Mouse (Mus musculus) intestine, embryonic 16.5 days (tissue): ENCODE measurements around the gene Rpia. TPM values are rescaled to one million over a fixed set of nuclear protein-coding genes. Genes with fewer than 3 reads are reported as not detected.

Source experiments
- ATAC-seq: fragments of 200-750 bp; cut with Nextera tagmentation; 2 replicates; pipeline ENCODE4 v1.8.0; 2017; ENCODE audit warnings: moderate TSS enrichment, moderate library complexity
- H3K27ac ChIP-seq: fragments of 300-500 bp; sonication (generic); 2 replicates; pipeline ENCODE4 v1.5.1; 2014; ENCODE audit warnings: mild to moderate bottlenecking, low read length
- H3K27me3 ChIP-seq: fragments of 300-500 bp; sonication (generic); replicated peaks from 2 replicates; pipeline ENCODE4 v1.6.1; 2014; ENCODE audit warnings: low read length, control low read depth, mixed read lengths; ENCODE audit not compliant: control insufficient read depth, insufficient read depth
- H3K36me3 ChIP-seq: fragments of 300-500 bp; sonication (generic); 2 replicates; pipeline ENCODE4 v1.6.1; 2014; ENCODE audit warnings: low read length, control low read depth; ENCODE audit not compliant: control insufficient read depth, insufficient read depth
- H3K4me1 ChIP-seq: fragments of 300-500 bp; sonication (generic); 2 replicates; pipeline ENCODE4 v1.6.1; 2014; ENCODE audit warnings: low read length, control low read depth, mixed read lengths; ENCODE audit not compliant: control insufficient read depth, insufficient read depth
- H3K4me2 ChIP-seq: fragments of 300-500 bp; sonication (generic); 2 replicates; pipeline ENCODE4 v1.6.1; 2014; ENCODE audit warnings: low read depth, low read length, control low read depth
- H3K4me3 ChIP-seq: fragments of 300-500 bp; sonication (generic); 2 replicates; pipeline ENCODE4 v1.5.1; 2014; ENCODE audit warnings: mild to moderate bottlenecking, low read length
- H3K9ac ChIP-seq: fragments of 300-500 bp; sonication (generic); 2 replicates; pipeline ENCODE4 v1.6.1; 2014; ENCODE audit warnings: low read depth, low read length
- H3K9me3 ChIP-seq: fragments of 300-500 bp; sonication (generic); 2 replicates; pipeline ENCODE4 v1.6.1; 2016; ENCODE audit warnings: low read length, control low read depth; ENCODE audit not compliant: control insufficient read depth
- WGBS: fragments of 180-500 bp; shearing (Covaris S2); extraction: QIAGEN DNeasy Blood & Tissue Kit; methylation state at CpG from one replicate; pipeline ENCODE4 v1.1.7; 2014; 5-methylcytosine and 5-hydroxymethylcytosine counted together
- polyA plus RNA-seq: library from polyadenylated mRNA; unstranded; fragments of >200 nt; fragmentation: Nextera tagmentation; extraction: Ambion mirVana; gene quantifications from 2 replicates; pipeline ENCODE4 v1.2.1, GENCODE M21; 2015

The Rpia gene
- polyA plus RNA-seq, 1 experiment from 2014 or later: 4.1 TPM

GRCm38 (mm10) chr6:70806514-70806912, 14.5 kb upstream of the Rpia start:
- Histone ChIP-seq H3K4me2 (no peak overlapping the region), H3K9me3 (no peaks in the 10 kb centered on the region), H3K36me3 (no peaks in the 10 kb centered on the region), H3K4me1 (peaks cover 4% of the 10 kb centered on the region), H3K9ac (no peak overlapping the region), H3K27me3 (no peaks in the 10 kb centered on the region), H3K4me3 (no peak overlapping the region), H3K27ac (no peak overlapping the region)
- peak; percentile 16; the same call in 1 of the 2 replicates for ATAC-seq
- 82% methylated on average over 1 of the region's 1 CpGs for WGBS

DNA sequence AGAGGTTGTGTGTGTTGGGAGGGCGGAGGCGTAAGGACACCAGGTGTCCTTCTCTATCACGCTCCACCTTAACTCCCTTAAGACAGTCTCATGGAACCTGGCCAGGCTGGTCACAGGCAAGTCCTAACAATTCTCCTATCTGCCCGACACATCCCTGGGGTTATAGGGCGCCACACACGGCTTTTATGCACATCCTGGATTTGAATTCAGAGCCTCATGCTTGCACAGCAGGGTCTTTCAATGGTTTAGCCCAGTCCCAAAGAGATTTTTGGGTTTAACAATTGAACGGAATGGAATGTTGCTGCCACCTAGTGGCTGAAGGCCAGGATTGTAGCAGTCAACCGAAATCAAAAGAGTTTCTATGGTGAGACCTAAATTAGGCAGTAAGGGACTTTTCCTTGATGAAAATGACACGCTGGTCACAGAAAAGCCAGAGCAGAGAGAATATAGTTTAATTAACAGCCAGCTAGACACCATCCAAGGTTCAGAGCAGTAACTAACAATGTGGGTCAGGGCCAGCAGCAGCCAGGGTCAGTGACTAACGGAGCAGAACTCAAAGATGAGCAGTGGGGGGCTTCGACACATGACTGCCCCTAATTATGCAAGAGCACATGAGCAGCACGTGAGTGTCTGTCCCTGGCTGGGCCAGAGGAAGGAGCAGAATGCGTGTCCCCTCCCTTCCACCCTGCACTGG, 13.9 kb upstream of the Rpia start:
- Histone ChIP-seq H3K9ac (0 out of 2 replicates have a peak overlapping the region, but pooled peaks have one; percentile 24), H3K4me3 (peak overlapping the region; percentile 24), H3K4me2 (peak overlapping the region; percentile 50), H3K9me3 (no peaks in the 10 kb centered on the region), H3K36me3 (no peaks in the 10 kb centered on the region), H3K27me3 (no peaks in the 10 kb centered on the region), H3K4me1 (peaks cover 4% of the 10 kb centered on the region), H3K27ac (no peak overlapping the region)
- peak; percentile 69 for ATAC-seq
- 20% methylated on average over 13 of the region's 13 CpGs for WGBS

DNA sequence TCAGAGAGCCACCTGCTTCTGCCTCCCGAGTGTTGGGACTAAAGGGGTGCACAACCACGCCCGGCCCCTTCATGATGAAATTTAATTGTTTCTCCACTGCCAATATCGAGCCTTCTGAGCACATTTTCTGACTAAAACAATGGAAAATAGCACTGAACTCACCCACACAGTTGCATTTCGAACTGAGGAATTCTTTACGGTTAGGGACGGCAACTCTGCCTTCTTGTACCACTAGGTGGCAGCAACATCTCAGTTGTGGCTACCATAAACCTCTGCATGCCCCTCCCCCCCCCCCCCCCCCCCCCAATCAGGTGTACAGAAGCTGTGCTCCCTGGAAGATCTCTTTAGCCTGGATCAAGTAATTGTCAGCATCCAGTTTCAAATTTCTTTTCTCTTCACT, 13.2 kb upstream of the Rpia start:
- peak overlapping the region; percentile 50 for H3K4me2 ChIP-seq
- H3K4me3 ChIP-seq: peak overlapping the region; percentile 11; the same call in 1 of the 2 replicates
- no peak overlapping the region for H3K9ac ChIP-seq
- ATAC-seq: peak; percentile 73
- H3K27me3 ChIP-seq: no peaks in the 10 kb centered on the region
- H3K4me1 ChIP-seq: peaks cover 4% of the 10 kb centered on the region
- WGBS: 14% methylated on average over 7 of the region's 7 CpGs
- H3K9me3 ChIP-seq: no peaks in the 10 kb centered on the region
- H3K36me3 ChIP-seq: no peaks in the 10 kb centered on the region
- no peak overlapping the region for H3K27ac ChIP-seq

DNA sequence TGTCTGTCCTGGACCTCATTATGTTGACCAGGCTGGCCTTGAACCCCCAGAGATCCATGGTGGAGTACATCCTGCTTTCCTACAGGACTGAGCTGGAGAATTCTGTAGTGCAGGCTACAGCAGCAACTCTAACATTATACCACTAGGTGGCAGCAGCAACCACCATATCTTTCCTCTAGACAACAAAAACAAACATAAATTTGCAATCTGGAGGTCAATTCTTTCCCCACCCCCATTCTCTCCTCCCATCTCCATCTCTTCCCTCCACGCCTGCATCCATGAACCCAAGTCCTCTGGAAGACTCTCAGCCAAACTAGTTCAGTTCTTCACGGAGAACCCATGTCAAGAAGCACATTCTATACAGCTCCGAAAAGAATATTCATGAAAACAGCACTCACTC, 12.6 kb upstream of the Rpia start:
- ATAC-seq: peak; percentile 15; the same call in 1 of the 2 replicates

GRCm38 (mm10) chr6:70797581-70798251, 5.7 kb upstream of the Rpia start:
- no peaks in the 10 kb centered on the region for H3K9me3 ChIP-seq
- H3K36me3 ChIP-seq: no peaks in the 10 kb centered on the region
- H3K4me2 ChIP-seq: no peak overlapping the region
- peaks cover 3% of the 10 kb centered on the region; the same call in 1 of the 2 replicates for H3K4me1 ChIP-seq
- peak; percentile 80 for ATAC-seq
- no peak overlapping the region for H3K27ac ChIP-seq
- WGBS: 22% methylated on average over 9 of the region's 9 CpGs
- no peaks in the 10 kb centered on the region for H3K27me3 ChIP-seq
- no peak overlapping the region for H3K9ac ChIP-seq
- no peak overlapping the region for H3K4me3 ChIP-seq

More for the DNA sequence above, 12.6 kb upstream of the Rpia start:
- Histone ChIP-seq H3K4me3 (no peak overlapping the region), H3K27ac (no peak overlapping the region), H3K36me3 (no peaks in the 10 kb centered on the region), H3K4me2 (no peak overlapping the region), H3K9me3 (no peaks in the 10 kb centered on the region), H3K9ac (no peak overlapping the region), H3K27me3 (no peaks in the 10 kb centered on the region), H3K4me1 (peaks cover 4% of the 10 kb centered on the region)
- 26% methylated on average over 3 of the region's 3 CpGs for WGBS

DNA sequence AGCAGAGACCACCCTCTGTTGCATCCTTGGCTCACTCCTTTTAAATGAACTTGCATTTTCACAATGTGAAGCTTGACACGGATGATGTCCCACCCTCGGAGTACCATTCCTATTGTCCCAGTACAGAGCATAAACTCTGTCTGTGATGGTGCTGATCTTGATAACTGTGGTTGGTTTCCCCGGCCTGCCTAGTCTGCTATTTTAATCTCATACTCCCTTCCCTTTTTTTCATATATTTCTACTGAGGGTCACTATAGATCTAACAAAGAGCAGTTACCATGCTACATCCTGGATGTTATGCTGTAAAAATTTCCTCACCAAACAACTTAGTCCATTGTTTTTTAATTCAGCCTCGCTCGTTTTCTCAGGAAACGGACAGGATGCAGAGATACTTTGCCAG, 4.9 kb upstream of the Rpia start:
- Histone ChIP-seq H3K36me3 (no peaks in the 10 kb centered on the region), H3K4me1 (peaks cover 4% of the 10 kb centered on the region; the same call in 1 of the 2 replicates), H3K4me2 (no peak overlapping the region), H3K4me3 (no peak overlapping the region), H3K9me3 (no peaks in the 10 kb centered on the region), H3K9ac (no peak overlapping the region), H3K27me3 (no peaks in the 10 kb centered on the region), H3K27ac (0 out of 2 replicates have a peak overlapping the region, but pooled peaks have one; percentile 20)
- no peak for ATAC-seq
- WGBS: 74% methylated on average over 6 of the region's 6 CpGs

DNA sequence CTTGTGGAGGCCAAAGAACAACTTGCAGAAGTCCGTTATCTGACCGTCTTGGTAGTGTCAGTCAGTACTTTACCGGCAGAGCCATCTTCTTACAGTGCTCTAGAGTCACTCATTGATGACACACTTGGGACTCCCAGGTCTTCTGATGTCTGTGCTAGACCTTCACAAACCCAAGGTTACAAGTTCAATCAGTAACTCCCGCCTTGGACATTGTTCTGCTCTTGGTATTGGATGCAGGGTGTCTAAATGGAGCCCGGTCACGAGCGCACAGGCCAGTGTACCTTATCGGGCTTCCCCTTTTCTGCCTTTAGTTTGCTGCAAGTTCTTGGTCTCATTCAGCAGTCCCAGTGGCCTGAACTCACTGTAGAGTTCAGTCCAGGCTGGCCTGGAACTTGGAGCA, 612 bp upstream of the Rpia start:
- H3K9me3 ChIP-seq: no peaks in the 10 kb centered on the region
- peak overlapping the region; percentile 45 for H3K4me2 ChIP-seq
- 0 out of 2 replicates have a peak, but pooled peaks cover 2% of the 10 kb centered on the region for H3K36me3 ChIP-seq
- H3K4me3 ChIP-seq: peak overlapping the region; percentile 73
- peak; percentile 10 for ATAC-seq
- H3K27me3 ChIP-seq: no peaks in the 10 kb centered on the region
- WGBS: 38% methylated on average over 8 of the region's 8 CpGs
- H3K9ac ChIP-seq: peak overlapping the region; percentile 62
- H3K27ac ChIP-seq: peak overlapping the region; percentile 40
- peaks cover 24% of the 10 kb centered on the region for H3K4me1 ChIP-seq

DNA sequence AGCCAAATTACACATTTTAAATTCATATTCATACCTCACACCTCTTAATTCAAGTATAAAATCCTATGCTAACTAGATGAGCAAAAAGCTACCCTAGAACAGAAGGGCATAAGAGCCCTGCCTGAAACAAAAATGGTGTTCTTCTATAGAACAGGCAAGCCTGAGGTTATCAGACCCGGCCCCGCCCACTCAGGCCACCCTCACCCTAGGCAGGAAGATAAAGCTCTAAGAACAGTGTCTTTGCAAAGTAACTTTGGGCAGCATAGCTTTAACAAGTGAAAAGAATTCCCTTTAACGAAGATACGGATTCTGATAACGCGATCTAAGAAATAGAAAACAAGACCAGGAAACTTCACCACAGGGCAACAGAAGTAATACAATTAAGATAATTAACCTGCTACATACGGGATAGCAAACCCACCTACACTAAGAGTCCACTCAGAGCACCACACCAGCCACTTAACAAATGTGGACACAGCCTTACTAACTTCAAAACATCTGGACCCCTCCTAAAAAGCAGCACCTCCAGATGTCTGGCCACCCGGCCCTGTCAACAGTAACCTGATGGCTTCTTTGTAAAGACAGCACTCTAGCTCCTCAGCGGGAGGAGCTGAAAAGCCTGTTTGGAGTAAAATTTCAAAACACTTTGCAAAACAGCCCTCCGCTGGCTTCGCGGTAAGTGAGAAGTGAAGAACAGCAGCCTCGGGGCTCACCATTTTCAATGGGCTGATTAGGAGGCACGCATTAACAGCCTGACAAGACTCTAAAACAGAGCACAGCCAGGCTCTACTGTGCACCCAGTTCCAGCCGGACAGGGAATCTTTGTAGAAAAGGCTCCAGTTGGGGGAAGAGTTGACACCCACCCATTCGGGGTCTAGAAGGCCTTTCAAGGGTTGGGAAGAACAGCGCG, 925 bp downstream of the Rpia start:
- peaks cover 31% of the 10 kb centered on the region for H3K4me1 ChIP-seq
- H3K36me3 ChIP-seq: 0 out of 2 replicates have a peak, but pooled peaks cover 2% of the 10 kb centered on the region
- H3K4me3 ChIP-seq: peak overlapping the region; percentile 73
- H3K27ac ChIP-seq: peak overlapping the region; percentile 83
- H3K27me3 ChIP-seq: no peaks in the 10 kb centered on the region
- H3K9ac ChIP-seq: peak overlapping the region; percentile 81
- no peaks in the 10 kb centered on the region for H3K9me3 ChIP-seq
- H3K4me2 ChIP-seq: peak overlapping the region; percentile 67
- peak; percentile 30 for ATAC-seq
- WGBS: 3% methylated on average over 18 of the region's 18 CpGs
